Mouse (Mus musculus): Measurements from ENCODE around the gene Ttc16.

Ttc16 gene

DNA sequence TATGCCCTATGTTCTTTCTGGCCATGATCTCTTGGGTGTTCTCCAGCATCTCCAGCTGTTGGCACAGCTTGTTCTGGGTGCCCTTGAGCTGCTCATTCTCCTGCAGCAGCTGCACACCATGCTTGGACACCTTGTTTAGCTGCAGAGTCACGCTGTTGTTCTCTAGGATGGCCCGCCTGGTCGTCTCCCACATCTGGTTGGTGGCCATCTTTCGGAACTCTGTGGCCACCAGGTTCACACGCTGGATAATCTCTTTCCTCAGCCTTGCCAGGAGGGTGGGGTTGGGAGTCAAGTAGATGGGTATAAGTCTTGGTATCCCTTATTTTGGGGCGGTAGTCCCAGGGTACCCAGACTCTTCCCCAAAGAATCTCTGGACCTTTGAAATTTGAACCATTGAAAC, 4.3 kb upstream of the Ttc16 start:
- in situ Hi-C loops (cut with MboI, MseI), result no loop called here

DNA sequence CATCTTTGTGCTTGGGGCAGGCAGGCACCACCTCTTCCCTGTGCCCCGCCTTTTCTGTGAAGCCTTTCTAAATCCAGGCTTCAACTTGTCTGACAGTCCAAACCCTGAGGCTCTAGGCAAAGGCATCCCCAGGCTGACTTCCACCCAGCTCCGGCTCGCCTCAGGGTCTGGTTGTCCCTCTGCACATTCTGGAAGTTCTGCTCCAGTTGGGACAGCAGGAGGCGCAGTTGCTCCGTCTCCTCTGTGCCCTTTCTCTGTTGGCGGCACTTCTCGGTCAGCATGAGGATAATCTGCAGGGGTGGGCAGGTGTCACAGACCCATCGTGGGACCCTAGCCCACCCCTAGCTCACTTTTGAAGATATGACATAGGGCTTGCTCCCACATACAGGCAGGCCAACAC, 3.7 kb upstream of the Ttc16 start:
- in situ Hi-C loops (cut with MboI, MseI), result no loop called here

DNA sequence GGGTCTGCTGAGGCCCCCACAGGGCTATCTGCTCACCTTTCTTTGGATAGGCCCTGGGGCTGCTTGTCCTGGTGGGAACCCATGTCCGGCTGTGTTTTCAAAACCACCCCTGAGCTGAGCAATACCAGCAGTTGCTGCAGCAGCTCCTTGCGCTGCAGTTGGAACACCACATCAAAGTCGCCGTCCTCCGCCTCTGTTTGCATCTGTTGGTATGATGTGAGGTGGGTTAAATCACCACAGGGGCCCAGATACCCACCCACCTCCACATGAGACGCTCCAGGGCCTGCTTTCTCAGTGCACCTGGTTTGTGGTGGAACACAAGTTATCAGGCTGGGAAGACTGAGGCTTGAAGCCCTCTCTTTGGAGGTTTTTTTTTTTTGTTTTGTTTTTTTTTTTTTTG, 2.6 kb upstream of the Ttc16 start:
- in situ Hi-C loops (cut with MboI, MseI), result no loop called here

DNA sequence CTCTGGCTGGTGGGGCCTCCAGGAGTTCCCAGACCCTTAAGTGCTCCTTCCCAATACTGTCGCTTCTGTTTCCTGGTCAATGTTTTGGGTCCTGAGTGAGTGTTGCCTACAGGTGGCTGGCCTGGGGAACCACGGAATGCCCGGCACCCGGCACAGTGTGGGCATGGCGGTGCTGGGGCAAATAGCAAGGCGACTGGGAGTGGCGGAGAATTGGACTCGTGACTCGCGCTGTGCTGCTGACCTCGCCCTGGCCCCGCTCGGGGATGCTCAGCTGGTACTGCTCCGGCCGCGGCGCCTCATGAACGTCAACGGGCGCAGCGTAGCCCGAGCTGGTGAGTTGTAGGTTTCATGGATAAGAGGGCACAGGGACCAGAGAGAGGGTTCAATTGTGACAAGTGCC, 759 bp upstream of the Ttc16 start:
- in situ Hi-C loops (cut with MboI, MseI), result no loop called here

DNA sequence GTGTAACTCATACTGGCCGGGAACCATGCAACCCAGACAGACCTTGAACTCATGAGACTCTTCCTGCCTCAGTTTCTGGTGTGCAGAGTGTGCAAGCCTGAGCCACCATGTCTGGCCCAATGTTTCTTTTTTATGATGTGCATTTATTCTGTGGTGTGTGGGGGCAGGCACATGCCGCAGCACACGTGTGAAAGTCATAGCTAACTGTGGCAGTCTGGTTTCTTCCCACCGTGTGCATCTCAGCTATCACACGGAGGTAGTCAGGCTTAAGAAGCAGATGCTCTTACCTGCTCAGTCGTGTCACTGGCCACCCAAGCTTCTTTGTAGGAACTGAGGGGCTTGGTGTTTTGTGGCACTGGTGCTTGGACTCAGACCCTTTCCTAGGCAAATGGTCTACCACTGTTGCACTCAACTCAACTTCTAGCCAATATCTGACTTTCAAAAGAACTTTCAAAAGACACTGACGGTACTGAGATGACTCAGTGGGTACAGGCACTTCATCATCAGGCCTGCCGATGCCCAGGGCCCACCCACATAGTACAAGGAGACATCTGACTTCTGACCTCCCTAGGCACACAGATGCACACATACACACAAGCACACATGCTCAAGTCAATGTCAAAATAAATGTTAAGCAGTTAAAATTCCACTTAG, 2.7 kb downstream of the Ttc16 start:
- in situ Hi-C loops (cut with MboI, MseI), result no loop called here

DNA sequence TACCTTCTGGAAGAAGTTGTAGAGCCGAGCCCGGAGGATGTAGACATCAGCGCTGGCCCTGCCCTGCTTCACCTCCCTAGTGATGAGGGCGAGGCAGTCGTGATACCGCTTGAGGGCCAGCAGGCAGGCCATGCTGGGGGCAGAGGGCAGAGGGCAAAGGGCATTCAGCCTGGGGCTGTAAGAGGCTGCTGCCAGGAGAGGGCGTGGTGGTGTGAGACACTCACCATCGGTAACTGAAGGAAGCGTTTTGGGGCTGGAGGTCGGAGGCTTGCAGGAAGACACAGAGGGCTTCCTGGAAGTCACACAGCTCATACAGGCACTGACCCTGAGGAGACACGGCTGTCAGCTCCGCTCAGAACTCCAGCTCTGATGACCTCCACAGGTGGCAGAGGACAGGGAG, 3.5 kb downstream of the Ttc16 start:
- in situ Hi-C loops (cut with MboI, MseI), result no loop called here

DNA sequence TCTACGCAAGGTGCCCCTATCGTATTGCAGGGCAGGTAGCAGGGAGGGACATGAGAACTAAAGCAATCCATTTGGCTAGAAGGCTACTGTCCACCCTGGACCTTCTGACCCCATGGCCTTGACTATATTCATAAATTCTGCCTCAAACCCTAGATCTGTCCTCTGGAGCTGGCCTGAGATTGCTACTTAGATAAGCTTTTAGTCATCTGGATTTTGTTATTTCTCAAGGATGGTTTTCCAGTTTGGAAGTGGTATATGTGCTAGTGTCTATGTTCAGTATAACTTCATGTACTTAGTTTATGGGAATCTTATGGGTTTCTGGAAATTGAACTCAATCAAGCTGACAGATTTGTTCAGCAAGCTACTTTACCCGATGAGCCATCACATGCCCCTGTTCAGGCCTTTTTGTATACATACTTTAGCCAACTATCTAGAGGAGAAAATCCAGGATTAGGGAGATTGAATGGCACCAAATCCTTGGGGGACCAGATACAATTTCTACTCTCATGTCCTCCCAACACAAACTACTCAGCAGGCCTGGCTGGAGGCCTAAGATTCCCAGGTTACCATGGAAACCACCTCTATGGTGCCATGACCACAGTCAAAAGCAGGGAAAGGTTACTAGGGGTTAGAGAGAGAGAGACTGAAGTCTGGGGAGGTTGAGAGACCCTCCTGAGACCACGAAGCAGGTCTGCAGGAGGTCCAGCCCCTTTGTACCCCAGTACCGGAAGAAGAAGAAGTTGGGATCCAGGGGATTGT, 5.9 kb downstream of the Ttc16 start:
- in situ Hi-C loops (cut with MboI, MseI), result no loop called here

DNA sequence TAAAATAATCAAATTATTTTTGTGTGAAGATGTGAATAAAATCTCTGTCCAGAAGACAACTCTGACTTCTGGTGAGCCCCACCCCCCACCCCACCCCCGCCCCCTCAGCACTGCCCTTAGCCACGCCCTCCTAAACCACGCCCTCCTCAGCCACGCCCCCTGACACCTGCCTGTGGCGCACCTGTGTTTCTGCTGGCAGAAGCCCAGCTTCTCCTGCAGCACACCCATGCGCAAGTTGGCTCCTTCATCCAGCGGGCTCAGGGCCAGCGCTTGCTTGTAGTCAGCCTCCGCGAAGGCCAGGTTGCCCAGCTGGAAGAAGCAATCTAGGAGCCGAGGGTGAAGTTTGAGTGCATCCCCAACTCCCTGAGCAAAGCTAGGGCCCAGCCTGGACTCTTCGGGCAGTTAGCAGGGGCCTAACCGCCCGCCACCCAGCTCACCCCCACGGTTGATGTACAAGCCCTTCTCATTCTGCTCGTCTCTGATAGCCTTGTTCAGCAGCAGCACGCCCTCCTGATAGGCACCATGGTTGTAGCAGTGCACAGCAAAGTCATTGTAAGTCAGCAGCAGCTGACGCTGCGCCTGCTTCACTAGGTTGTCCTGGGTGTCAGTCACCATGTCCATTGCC, 6.7 kb downstream of the Ttc16 start:
- in situ Hi-C loops (cut with MboI, MseI), result no loop called here

DNA sequence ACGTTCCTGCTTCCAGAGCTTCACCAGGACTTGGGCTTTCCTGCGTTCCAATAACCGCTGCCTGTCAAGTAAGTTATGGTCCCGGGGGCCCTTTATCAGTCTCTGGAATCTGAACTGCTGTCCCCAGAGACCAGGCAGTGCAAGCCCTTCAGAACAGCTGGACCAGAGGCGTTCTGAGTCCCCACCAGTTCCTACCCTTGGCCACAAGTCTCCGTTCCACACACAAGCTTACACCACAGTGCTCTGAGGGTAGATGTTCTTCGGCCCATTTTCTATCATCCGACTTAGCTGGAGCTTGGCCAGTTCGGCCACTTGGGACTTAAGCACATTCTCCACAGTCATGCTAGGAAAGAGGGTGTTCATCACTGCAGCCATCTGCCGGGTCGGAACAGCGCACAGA, 8.2 kb downstream of the Ttc16 start:
- in situ Hi-C loops (cut with MboI, MseI), result no loop called here

DNA sequence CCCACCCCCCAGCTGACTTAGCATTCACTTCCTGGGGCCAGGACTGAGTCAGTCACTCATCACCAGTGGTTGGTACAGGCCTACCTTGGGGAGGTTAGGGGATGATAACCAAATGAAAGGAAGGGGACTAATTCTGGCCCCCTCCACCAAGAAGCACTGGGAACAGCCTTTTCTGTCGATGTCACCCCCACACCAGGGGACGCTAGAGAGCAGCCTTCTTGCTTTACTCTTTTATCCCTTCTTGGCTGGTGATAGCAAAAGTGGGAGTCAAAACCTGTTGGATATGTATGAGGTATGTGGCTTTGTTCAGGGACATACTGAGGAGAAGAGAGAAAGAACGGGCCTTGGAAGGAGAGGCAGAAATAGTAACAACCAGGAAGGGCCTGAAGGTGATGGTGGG, 12.1 kb downstream of the Ttc16 start:
- in situ Hi-C loops (cut with MboI, MseI), result no loop called here

DNA sequence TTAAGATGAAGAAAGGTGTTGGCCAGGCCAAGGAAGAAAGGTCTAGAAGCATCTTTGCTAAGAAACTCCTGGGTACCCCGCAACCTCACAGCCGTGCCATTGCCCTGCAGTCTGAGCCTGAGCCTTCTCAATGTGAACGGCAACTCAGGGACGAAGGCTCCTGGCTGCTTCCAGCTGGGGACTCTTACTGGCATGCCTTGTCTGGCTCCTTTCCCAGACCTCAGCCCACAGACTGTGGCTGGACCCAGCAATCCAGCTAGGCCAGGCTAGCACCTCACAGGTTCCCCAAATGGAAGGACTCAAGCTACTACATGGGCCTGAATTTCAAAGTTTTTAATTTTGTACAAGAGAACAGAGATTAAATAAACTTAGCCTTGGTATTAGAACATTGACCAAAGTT, 13.6 kb downstream of the Ttc16 start:
- in situ Hi-C loops (cut with MboI, MseI), result no loop called here

DNA sequence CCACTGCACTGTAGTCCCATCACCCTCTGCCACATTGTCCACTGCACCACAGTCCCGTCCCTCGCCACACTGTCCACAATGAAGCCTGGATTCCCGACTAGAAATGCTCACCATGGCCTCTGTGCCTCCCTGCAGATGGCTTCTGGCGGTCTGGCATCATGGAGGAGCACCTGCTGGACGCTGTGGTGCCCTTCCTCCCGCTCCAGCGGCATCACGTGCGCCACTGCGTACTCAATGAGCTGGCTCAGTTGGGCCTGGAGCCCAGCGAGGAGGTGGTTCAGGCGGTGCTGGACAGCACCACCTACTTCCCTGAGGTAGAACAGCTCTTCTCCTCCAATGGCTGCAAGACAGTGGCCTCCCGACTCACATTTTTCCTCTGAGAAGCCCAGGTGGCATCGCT, 14.1 kb downstream of the Ttc16 start:
- in situ Hi-C loops (cut with MboI, MseI), result no loop called here

DNA sequence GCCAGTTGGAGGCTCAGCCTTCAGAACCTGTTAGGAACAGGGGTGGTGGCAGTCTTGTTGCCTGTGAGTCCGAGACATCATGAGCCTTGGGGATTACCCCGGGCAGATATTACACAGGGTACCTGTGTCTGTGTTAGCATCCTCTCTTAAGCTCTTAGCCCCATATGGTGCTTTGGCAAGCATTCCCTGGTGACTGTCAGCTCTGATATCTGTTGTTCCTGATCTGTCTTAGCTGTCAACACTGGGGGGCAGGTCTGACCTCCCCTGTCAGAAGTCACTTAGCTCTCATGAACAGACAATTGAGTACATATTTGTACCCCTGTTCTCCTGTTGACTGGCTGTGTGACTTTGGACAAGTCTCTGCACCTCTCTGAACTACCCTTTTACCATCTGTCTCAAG, 16.4 kb downstream of the Ttc16 start:
- in situ Hi-C loops (cut with MboI, MseI), result loop anchor here (5.0 kb wide), 1 partner anchor 47 kb away; the partner anchor contains the start of gene Cdk9

DNA sequence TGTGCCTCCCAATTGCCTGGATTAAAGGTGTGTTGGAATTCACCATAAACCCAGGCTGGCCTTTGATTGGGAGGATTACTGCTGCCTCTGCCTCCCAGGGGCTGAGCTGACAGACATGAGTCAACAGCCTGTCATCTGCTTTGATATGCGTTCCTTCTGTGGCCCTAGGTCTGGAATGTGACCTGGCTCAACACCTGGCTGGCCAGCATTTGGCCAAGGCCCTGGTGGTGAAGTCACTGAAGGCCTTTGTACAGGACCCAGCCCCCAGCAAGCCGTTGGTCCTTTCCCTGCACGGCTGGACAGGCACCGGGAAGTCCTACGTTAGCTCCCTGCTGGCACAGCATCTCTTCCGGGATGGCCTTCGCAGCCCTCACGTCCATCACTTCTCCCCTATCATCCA, 16.9 kb downstream of the Ttc16 start:
- in situ Hi-C loops (cut with MboI, MseI), result loop anchor here (5.0 kb wide), 1 partner anchor 46 kb away; the partner anchor contains the start of gene Cdk9

DNA sequence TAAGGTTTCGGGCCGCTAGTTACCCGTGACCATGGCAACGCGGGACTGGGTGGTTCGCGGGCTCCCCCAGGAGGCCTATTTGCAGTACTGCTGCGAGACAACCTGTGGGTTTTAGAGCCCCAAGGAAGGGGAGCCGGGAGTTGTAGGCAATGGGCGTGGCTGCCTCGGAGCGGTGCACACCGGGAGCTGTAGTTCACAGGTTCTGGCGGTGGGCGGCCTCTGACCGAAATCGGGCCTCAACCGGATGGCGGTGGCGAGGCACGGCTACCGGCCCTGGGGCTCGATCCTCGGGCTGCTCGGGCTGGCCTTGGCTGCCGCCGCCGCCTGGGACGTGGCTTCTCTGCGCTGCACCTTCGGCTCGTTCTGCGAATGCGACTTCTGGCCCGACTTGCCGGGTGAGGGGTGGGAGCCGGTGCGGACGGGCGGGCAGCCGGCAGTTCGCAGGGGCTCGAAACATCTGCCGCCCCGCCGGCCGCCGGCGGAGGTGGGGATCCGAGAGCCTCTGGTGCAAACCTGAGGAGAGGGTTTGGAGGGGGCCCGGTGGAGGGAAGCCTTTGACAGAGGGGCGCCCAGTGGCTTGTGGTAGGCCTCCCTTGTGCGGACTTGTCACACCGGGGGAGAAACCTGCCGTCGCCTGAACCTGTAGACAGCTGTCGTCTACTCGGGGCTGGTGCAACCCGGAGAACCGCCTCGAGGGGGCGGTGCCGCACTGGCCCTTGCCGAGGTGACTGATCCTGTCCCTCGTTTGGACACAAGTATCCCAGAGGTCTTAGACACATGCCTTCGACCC, 18.2 kb downstream of the Ttc16 start, which contains the start of gene Tor2a:
Gene Tor2a (plus strand): TSS at position 179 of the 790 bp plus-strand sequence.
- in situ Hi-C loops (cut with MboI, MseI), result loop anchor here (5.0 kb wide), 1 partner anchor 45 kb away; the partner anchor contains the start of gene Cdk9

DNA sequence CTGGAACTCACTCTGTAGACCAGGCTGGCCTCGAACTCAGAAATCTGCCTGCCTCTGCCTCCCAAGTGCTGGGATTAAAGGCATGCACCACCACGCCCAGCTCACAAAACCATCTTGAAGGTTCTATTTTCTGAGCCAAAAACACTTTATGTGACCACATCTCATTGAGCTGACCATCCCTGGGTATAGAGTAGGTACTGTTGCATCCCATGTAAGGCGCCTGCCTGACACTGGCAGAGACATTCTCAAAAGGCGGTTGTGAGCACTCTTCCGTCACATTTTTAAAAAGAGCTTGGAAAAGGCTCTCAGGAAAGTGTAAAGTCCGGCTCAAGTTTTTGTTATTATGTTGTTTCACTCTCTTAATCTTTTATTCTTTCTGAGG, 18.8 kb downstream of the Ttc16 start:
- in situ Hi-C loops (cut with MboI, MseI), result loop anchor here (5.0 kb wide), 1 partner anchor 44 kb away; the partner anchor contains the start of gene Cdk9

DNA sequence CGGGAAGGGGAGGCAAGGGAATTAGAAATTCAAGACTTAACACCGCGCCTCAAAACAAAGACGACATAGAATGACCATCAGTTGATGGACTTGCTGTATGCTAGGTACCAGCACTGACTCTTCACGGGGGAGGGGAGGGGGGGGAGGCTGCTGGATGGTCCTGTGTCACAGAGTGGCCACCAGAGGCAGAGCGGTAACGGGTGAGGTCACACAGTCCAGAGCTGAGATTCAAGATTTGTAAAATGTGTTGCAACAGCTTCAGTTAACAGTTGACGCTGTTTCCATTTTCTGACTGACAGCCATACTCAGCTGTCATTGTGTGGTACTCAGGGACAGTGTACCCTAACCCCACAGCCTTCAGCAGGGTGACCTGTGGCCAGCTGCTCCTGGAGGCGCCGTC, 23.3 kb downstream of the Ttc16 start:
- in situ Hi-C loops (cut with MboI, MseI), result no loop called here

DNA sequence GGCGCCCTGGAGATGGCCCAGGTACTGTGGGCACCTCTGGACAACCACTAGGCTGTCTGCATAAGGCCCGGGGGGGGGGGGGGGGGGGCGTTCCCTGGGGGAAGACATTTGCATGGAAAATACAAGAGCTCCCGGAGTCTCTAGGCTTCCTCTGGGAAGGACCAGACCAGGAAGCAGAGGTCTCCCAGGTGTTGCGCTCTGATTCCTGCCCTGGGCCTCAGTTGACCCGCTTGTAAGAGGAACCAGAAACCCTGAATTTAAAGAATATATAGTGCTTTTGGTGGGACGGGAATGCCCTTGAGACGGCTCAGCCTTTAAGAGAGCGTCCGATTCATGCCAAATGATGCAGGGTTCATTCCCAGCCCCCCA, 23.8 kb downstream of the Ttc16 start:
- in situ Hi-C loops (cut with MboI, MseI), result no loop called here

DNA sequence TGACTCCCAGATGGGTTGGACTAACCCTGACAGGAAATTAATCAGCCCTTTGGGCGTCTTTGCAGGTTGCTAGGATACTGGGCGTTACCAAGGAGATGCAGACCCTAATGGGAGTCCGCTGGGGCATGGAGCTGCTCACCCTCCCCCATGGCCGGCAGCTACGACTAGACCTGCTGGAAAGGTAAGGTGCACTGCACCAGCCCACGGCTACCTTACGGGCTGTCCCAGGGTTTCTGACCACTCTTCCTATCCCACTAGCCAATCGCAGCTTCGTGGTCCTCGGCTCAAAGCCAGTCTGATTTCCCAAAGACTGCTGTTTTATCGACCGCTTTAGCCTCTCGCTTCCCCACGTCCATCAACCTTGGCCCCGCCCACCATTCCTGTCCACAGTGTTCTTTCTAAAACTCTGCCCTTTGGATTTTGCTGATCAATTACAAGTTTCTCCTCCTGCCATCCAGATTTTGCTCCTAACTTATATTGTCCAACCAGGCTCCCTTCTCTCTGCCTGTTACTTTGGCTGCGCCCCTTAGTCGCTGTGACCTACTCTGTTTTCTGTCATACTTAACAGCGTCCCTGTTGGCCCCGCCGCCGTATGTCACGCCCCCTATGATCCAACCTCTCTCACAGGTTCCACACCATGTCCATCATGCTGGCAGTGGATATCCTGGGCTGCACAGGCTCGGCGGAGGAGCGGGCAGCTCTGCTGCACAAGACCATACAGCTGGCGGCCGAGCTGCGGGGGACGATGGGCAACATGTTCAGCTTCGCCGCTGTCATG, 24.4 kb downstream of the Ttc16 start:
- in situ Hi-C loops (cut with MboI, MseI), result no loop called here

DNA sequence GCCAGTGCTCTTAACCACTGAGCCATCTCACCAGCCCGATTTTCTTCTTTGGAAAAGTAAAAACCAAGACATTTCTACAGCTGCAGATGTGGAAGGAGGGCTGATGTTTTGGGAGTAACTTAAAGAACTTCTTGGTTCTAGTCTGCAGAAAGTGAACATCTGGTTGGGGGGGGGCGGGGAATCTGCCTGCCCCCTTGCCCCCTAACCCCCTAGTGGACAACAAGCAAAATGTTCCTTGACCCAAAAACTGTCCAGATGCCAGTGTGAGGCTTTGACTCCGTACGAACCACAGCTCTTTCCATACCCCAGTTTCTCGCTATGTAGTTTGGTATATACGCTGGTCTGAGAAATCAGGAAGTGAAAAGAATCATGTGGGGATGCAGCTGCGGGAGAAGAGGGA, 25.2 kb downstream of the Ttc16 start:
- in situ Hi-C loops (cut with MboI, MseI), result no loop called here

DNA sequence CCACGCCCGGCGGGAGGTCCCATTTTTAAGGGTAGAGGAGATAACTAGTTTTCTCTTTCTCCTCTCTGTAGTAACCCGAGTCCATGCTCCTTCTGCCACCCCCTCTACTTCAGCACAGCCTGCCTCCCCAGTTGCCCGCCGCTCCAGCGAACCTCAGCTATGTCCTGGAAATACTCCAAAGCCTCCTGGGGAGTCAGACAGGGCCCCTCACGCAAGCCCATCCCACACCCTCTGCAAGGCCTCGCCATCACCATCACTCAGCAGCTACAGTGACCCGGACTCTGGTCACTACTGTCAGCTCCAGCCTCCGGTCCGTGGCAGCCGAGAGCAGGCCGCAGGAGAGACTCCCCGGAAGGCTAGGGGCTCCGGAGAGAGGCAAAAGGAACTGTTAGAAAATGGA, 26.4 kb downstream of the Ttc16 start:
- in situ Hi-C loops (cut with MboI, MseI), result no loop called here

All from T-helper 1 cell (primary cell).